Mouse (Mus musculus) macrophage (primary cell): Measurements from ENCODE around the gene Ing5. TPM values are rescaled to one million over a fixed set of nuclear protein-coding genes. Genes with fewer than 3 reads are reported as not detected.
A peak's percentile ranks its signal among the peaks of the same experiment; 100 is the strongest.
"Not testable (repeated sequence)": the region's sequence is repeated elsewhere in the genome, so short reads cannot be mapped to it uniquely, and the experiment has no call there.

Source experiments
- H3K27ac ChIP-seq: fragments of 350-480 bp; formaldehyde crosslinking; 2 replicates; pipeline ENCODE4 v1.9.0; 2021
- H3K36me3 ChIP-seq: fragments of 350-480 bp; formaldehyde crosslinking; 2 replicates; pipeline ENCODE4 v1.9.0; 2021; ENCODE audit errors: inconsistent target
- H3K4me3 ChIP-seq: fragments of 350-480 bp; formaldehyde crosslinking; 2 replicates; pipeline ENCODE4 v1.9.0; 2021; ENCODE audit errors: inconsistent target
- H3K79me2 ChIP-seq: fragments of 350-480 bp; formaldehyde crosslinking; 2 replicates; pipeline ENCODE4 v1.9.0; 2021; ENCODE audit errors: inconsistent target
- WGBS: methylation state at CpG from one replicate; pipeline ENCODE4 v1.1.7; 2026; ENCODE audit warnings: inconsistent platforms; ENCODE audit not compliant: missing documents; 5-methylcytosine and 5-hydroxymethylcytosine counted together
- polyA plus RNA-seq: library from polyadenylated mRNA; stranded (reverse); fragments of 250-400 nt; gene quantifications from 3 replicates; pipeline ENCODE4 v1.2.4, GENCODE M21; 2018; ENCODE audit warnings: inconsistent platforms

The Ing5 gene
- polyA plus RNA-seq, 1 experiment from 2014 or later: 5.8 TPM

DNA sequence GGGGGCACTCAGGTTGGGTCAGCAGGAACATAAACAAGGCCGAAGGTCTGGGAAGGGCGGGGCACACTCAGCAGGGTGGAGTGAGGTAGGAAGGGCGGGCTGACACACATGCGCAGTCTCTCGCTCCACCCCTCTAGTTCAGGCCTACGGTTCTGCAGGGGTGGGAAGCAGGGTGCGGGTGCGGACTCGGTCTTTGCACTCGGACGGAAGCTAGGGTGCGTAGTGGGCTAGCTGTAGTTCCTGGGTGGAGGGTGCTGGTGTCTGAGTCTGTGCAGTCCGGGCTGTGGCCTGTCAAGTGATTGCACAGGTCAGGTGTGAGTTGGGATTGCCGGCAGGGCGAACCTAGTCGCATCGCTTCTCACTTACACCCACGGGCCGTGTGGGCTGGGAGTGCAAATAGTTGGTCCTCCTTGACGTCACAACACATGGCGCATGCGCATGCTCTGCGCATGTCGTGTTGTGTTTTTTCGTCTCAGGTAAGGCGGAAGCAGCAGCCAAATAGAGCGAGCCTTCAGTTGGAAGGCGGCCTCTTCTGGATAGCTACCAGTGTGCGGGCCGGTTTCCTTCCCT lies 21.4 kb downstream of the Ing5 start:
- Histone ChIP-seq H3K4me3 (peak overlapping the region; percentile 70), H3K79me2 (no peaks in the 10 kb centered on the region), H3K36me3 (peaks cover 2% of the 10 kb centered on the region; the same call in 1 of the 2 replicates), H3K27ac (peak overlapping the region; percentile 75)
- WGBS: under 1% methylated on average over 30 of the region's 30 CpGs

DNA sequence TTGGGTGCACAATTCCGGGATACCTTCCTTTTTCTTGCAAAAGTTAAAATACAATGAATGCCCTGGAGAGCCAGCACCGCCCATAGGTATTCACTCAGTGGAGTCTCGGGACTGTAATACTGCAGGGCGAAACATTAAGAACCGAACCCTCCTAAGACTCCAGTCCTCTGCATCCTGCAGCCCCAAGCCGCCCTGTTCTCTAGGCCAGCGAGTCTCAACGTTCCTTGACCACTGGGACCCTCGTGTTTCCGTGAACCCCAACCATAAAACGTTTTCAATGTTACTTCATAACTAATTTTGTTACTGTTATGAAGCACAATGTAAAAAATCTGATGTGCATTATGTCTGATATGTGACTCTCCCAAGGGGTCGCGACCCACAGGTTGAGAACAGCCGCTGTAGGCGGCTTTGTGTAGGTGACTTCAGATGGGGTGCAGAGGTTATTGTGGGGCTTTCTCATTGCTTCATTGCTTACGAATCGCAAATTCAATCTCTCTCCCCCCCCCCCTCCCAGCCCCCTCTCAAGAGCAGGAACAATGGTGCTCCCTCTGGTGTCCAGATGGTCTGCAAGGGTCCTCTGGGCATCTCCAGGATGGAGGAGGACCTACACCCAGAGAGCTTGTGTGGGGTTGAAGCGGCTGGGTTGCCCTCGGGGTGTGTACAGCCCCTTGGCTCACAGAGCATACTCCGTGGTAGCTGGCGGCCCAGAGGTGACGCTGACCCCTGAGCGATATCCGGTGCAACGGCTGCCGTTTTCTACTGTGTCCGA lies 22.2 kb downstream of the Ing5 start:
- Histone ChIP-seq H3K4me3 (peak overlapping the region; percentile 70), H3K79me2 (no peaks in the 10 kb centered on the region), H3K36me3 (no peaks in the 10 kb centered on the region; the same call in 1 of the 2 replicates), H3K27ac (peak overlapping the region; percentile 75)
- 50% methylated on average over 25 of the region's 27 CpGs for WGBS

DNA sequence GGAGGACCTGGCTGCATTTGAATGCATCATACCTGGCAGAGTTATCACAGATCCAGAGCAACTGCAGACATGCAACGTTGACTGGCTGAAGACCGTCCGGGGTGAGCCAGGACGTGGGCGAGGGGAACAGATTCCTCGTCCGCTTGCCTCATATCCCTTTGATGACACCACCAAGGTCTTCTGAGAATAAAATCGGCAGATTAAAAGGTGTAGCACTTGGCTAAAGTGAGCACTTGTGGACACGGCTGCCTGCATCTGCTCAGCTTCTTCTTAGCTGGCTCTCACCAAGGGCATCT lies 22.7 kb downstream of the Ing5 start:
- 89% methylated on average over 9 of the region's 9 CpGs for WGBS
- Histone ChIP-seq H3K36me3 (no peaks in the 10 kb centered on the region; the same call in 1 of the 2 replicates), H3K79me2 (no peaks in the 10 kb centered on the region), H3K27ac (no peak overlapping the region), H3K4me3 (no peak overlapping the region)

DNA sequence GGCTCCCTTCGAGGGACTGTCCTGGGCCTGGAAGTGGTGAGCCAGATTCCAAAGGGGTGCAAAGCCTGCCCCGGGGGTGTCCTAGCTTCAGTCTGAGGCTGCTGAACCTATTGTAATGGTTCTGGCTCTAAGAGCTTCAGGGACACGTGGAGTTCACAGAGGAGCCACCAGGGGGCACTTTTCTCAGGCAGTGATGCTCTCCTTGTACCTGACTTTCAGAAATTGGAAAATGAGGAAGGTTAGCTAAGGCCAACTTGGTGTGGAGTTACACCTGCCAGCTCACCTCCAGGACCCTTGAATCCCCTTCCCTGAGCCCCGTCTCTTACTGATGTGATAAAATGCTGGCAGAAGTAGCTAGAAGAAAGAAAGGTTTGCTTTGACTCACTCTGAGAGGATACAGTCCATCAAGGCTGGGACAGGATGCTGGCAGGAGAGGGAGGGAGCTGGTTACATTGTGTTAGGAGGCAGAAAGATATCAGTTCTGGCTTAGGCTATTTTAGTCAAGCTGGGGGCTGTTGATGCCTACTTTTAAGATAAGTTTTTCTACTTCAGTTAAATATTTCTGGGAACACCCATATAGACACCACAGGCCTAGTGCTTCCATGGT lies 29.1 kb downstream of the Ing5 start:
- 80% methylated on average over 1 of the region's 4 CpGs for WGBS
- not testable (repeated sequence) for H3K27ac ChIP-seq, H3K4me3 ChIP-seq, H3K79me2 ChIP-seq
- H3K36me3 ChIP-seq: peaks cover 15% of the 10 kb centered on the region; the same call in 1 of the 2 replicates

DNA sequence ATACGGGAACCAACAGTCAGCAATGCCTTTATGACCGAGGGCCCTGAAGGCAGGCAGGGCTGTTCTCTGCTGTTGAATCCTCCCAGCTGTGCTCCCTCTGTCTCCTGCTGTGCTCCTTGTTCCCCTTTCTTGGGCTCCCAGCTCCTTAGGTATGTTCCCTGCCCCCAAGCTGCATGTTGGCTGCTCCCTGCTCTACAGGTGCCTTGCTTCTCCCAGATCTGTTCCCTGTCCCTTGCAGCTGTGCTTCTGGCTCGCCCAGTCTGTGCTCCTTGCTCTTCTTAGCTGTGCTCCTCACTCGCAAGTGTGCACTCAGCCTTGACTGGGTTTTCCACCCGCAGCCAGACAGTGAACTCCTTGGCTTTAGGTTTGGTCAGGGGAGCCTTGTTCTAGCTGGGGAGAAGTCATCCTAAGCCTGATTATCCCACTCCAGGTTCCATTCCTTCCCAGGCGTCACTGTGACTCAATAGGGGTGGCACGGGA lies 30.9 kb downstream of the Ing5 start:
- H3K36me3 ChIP-seq: peaks cover 15% of the 10 kb centered on the region; the same call in 1 of the 2 replicates
- H3K4me3 ChIP-seq: no peak overlapping the region
- no peaks in the 10 kb centered on the region for H3K79me2 ChIP-seq
- WGBS: 94% methylated on average over 6 of the region's 7 CpGs
- no peak overlapping the region for H3K27ac ChIP-seq

DNA sequence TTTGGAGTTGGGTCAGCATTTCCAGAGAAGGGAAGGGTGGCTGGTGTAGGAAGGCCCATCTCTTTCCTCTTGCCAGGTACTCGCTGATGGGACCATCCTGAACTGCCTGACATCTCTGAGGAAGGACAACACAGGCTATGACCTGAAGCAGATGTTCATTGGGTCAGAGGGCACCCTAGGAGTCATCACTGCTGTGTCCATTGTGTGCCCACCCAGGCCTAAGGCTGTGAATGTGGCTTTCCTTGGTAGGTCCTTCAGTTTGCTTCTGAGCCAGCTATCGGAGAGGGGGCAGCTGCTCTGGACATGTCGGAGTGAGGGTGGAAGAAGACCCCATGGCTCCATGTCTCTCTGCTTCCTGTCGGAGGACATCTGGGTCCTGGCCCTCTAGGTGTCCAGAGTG lies 31.4 kb downstream of the Ing5 start:
- WGBS: 89% methylated on average over 4 of the region's 4 CpGs
- Histone ChIP-seq H3K36me3 (peaks cover 15% of the 10 kb centered on the region; the same call in 1 of the 2 replicates), H3K27ac (no peak overlapping the region), H3K4me3 (no peak overlapping the region), H3K79me2 (no peaks in the 10 kb centered on the region)

DNA sequence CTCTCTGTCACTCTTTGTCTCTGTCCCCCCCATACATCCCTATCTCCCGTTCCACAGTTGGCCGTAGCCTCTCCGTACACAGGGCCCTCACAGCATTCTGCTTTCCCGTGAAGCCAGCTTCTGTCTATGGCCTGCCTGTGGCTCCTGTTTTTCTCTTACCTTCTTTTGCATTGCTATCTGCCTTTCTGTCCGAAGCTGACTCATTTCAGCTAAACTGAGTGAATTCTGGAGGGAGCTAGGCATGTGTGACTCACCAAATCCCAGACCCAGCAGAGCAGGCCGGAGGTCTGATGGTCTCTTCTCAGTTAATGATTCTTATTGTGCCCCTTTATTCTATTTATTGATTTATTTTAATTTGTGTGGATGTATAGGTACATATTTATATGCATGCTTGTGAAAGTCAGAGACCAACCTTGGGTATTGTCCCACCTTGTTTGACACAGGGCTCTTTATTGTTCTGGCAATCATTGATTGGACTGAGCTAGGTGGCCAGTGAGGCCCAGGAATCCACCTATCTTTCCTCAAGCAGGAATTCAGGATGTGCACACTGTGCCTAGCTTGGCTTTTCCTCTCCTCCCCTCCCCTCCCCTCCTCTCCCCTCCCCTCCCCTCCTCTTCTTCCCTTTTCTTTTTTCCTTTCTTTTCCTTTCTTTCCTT lies 32.2 kb downstream of the Ing5 start:
- Histone ChIP-seq H3K4me3 (no peak overlapping the region), H3K79me2 (no peaks in the 10 kb centered on the region), H3K36me3 (peaks cover 15% of the 10 kb centered on the region; the same call in 1 of the 2 replicates), H3K27ac (no peak overlapping the region)
- 96% methylated on average over 5 of the region's 6 CpGs for WGBS

DNA sequence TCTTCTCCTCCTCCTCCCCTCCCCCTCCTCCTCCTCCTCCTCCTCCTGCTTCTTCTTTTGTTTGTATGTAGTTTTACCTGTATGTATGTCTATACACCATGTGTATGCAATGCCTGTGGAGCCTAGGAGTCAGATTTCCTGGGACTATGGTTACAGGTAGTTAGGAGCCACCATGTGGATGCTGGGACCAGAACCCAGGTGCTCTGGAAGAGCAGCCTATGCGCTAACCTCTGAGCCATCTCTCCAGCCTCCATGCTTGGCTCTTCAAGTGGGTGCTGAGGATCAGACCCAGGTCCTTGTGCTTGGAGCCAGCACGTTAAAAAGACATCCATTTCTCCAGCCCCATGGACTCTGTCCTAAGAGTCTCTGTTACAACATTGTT lies 32.8 kb downstream of the Ing5 start:
- Histone ChIP-seq H3K79me2 (no peaks in the 10 kb centered on the region), H3K36me3 (peaks cover 15% of the 10 kb centered on the region; the same call in 1 of the 2 replicates), H3K4me3 (no peak overlapping the region), H3K27ac (no peak overlapping the region)
- WGBS: 97% methylated on average over 2 of the region's 2 CpGs

DNA sequence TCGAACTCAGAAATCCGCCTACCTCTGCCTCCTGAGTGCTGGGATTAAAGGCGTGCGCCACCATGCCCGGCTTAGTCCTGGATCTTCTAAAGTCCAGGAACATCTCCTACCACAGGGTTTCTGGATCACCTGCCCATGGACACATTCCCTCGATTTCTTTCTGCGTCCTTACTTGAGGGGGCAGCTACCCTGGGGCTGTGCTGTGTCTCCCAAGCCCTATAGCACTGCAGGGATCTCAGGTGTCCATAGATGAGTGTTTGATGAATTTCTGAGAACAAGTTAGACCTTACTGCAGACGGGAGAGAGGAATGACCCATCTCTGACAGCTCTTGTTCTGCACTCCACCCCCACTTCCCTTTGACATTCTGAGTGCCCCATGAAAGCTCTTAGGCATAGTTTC lies 33.6 kb downstream of the Ing5 start:
- Histone ChIP-seq H3K79me2 (no peaks in the 10 kb centered on the region), H3K36me3 (peaks cover 15% of the 10 kb centered on the region; the same call in 1 of the 2 replicates), H3K27ac (no peak overlapping the region), H3K4me3 (no peak overlapping the region)
- WGBS: 97% methylated on average over 8 of the region's 8 CpGs

DNA sequence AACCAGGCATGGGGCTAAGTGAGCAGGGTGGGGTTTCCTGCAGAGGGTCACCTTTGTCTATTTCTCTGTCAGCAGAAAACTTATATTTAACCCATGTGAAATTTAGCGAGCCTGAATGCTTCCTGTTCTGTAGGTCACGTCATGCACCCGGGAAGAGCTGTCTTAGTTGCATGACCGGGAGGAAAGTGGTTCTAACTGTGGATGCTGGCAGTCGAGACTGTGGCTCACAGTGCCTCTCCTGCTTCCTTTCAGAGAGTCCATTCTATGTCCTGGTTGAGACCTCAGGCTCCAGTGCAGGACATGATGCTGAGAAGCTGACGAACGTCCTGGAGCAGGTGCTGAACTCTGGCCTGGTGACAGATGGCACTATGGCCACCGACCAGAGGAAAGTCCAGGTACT lies 34.8 kb downstream of the Ing5 start:
- H3K27ac ChIP-seq, H3K4me3 ChIP-seq, H3K79me2 ChIP-seq: not testable (repeated sequence)
- 89% methylated on average over 7 of the region's 8 CpGs for WGBS
- H3K36me3 ChIP-seq: peaks cover 15% of the 10 kb centered on the region; the same call in 1 of the 2 replicates

DNA sequence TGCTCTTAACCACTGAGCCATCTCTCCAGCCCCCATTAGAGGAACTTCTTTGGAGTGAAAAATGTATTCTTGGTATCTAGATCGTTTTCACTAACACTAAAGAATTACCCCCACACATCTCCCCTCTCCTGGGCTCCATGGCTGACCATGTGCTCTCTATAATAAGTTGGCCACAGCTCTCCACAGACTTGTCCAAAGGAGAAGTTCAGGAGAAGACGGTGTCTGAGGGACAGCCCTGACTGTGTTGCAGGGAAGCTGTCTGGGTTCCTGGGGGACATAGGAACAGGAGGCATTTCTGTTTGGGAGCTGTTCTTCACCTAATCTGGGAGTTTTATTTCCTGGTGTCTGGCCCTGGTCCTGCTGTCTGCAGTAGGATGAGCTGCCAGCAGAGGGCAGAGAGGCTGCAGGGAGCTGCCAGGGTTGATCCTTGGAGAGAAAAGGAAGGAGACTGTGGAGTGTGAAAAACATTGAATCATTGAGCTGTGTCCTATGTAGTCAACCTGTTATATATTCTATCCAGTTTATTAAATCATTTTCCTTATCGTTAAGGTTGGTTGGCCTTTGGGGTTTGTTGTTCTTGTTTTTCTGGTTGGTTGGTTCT lies 42.1 kb downstream of the Ing5 start:
- H3K79me2 ChIP-seq, H3K4me3 ChIP-seq, H3K27ac ChIP-seq, H3K36me3 ChIP-seq: not testable (repeated sequence)
- WGBS: 86% methylated on average over 1 of the region's 3 CpGs

DNA sequence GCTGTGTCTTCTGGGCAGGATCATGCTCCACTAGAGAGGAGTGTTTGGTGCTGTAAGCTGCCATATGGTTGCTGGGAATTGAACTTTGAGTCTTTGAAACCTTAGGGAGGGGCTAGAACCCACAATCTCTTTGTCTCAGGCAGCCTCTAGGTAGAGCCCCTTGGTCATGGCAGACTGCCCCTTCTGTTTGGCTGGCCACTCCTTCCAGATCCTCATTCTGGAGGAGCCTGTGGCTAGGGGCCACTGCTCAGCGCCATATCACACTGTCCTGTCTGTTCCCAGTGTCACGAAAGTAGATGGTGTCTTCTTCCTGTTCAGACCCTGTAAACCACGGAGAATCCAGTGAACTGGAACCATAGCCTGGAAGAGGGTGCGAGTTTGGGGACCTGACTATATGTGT lies 52.0 kb downstream of the Ing5 start:
- H3K36me3 ChIP-seq, H3K4me3 ChIP-seq, H3K27ac ChIP-seq, H3K79me2 ChIP-seq: not testable (repeated sequence)
- WGBS: 88% methylated on average over 4 of the region's 4 CpGs

DNA sequence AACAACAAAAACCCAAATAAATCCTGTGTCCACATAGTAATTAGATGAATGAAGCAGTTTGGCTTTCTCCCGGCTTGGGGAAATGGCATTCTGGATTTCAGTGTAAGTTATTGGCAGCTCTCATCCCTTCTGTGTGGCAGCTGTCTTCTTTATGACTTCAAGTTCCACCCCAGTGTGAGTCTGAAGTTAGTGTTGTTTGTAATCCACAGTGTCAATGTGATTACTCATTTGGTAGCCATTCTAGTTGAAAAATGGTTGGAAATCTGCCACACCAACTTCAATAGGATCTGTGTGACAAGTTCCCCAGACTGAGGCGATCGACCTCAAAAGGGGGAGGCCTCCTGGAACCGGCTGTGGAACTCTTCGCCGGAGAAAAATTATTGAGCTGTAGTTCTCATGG lies 53.6 kb downstream of the Ing5 start:
- no peak overlapping the region for H3K27ac ChIP-seq
- no peak overlapping the region for H3K4me3 ChIP-seq
- H3K79me2 ChIP-seq: no peaks in the 10 kb centered on the region
- 84% methylated on average over 6 of the region's 6 CpGs for WGBS
- no peaks in the 10 kb centered on the region for H3K36me3 ChIP-seq

DNA sequence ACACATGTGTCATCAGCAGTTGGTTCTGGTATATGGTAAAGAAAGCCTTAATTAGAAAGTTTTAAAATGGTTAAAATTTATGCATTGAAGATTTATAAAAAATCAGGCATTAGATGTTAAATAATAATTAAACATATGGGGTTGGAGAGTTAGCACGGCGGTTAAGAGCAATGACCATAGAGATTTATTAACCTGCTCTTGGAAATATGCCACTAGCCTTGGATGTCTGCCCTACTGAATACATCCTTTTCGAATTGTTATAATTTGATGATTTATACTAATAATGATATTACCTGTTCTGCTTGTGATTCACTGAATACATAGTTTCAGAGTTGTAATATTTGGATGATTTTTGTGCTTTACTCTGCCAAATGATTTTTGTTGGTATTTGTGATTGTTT lies 54.2 kb downstream of the Ing5 start:
- H3K4me3 ChIP-seq: no peak overlapping the region
- no peak overlapping the region for H3K27ac ChIP-seq
- H3K79me2 ChIP-seq: no peaks in the 10 kb centered on the region
- 90% methylated on average over 3 of the region's 3 CpGs for WGBS
- no peaks in the 10 kb centered on the region for H3K36me3 ChIP-seq
